Mouse (Mus musculus): ENCODE data around the gene Nfe2. TPM values are rescaled to one million over a fixed set of nuclear protein-coding genes. Genes with fewer than 3 reads are reported as not detected.

Gene Nfe2
- polyA plus RNA-seq, 1 experiment from 2014 or later: 0.69 TPM

DNA sequence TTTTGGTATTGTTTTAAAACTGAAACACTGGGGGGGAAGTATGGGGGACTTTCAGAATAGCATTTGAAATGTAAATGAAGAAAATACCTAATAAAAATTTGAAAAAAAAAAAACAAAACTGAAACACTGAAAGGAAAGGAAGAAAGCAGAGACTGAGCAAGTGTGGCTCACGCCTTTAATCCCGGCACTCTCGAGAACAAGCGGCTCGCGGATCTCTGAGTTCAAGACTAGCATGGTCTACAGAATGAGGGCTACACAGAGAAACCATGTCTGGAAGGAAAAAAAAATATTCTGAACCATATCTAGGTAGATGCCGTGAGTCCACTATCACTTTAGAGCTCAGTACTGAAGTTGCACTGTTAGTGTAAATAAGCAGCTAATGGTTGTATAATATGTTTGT, 20.9 kb downstream of the Nfe2 start:
- peaks cover 11% of the 10 kb centered on the region for H3K4me1 ChIP-seq (ENCODE audit: control insufficient read depth, insufficient read depth, low read depth, low read length)
- ATAC-seq: no peak
- no peaks in the 10 kb centered on the region for H3K27me3 ChIP-seq (replicated peaks; ENCODE audit: control insufficient read depth, insufficient read depth, low read length)
- no peak overlapping the region for H3K4me3 ChIP-seq (ENCODE audit: low read length)
- H3K4me2 ChIP-seq (ENCODE audit: low read length): no peak overlapping the region
- 94% methylated on average over 7 of the region's 7 CpGs for WGBS
- 0 out of 2 replicates have a peak, but pooled peaks cover 2% of the 10 kb centered on the region for H3K36me3 ChIP-seq (ENCODE audit: control insufficient read depth, insufficient read depth, low read length)
- no peaks in the 10 kb centered on the region for H3K9me3 ChIP-seq (ENCODE audit: control insufficient read depth, low read length)
- no peak overlapping the region for H3K9ac ChIP-seq (ENCODE audit: low read depth, low read length)
- H3K27ac ChIP-seq (ENCODE audit: low read depth, low read length): no peak overlapping the region

- no peak for ATAC-seq
- H3K9ac ChIP-seq (ENCODE audit: low read depth, low read length): no peak overlapping the region
- H3K27ac ChIP-seq (ENCODE audit: low read depth, low read length): no peak overlapping the region
- H3K4me2 ChIP-seq (ENCODE audit: low read length): no peak overlapping the region
- no peak overlapping the region for H3K4me3 ChIP-seq (ENCODE audit: low read length)
- H3K4me1 ChIP-seq (ENCODE audit: control insufficient read depth, insufficient read depth, low read depth, low read length): no peaks in the 10 kb centered on the region
- H3K27me3 ChIP-seq (replicated peaks; ENCODE audit: control insufficient read depth, insufficient read depth, low read length): no peaks in the 10 kb centered on the region
- no peaks in the 10 kb centered on the region for H3K9me3 ChIP-seq (ENCODE audit: control insufficient read depth, low read length)
- WGBS: 90% methylated on average over 2 of the region's 2 CpGs
- 0 out of 2 replicates have a peak, but pooled peaks cover 2% of the 10 kb centered on the region for H3K36me3 ChIP-seq (ENCODE audit: control insufficient read depth, insufficient read depth, low read length)
Observed at GRCm38 (mm10) chr15:103233119-103233518, 25.1 kb downstream of the Nfe2 start.

- WGBS: 65% methylated on average over 2 of the region's 2 CpGs
- no peaks in the 10 kb centered on the region for H3K27me3 ChIP-seq (replicated peaks; ENCODE audit: control insufficient read depth, insufficient read depth, low read length)
Observed at GRCm38 (mm10) chr15:103228904-103229303, 29.3 kb downstream of the Nfe2 start.

GRCm38 (mm10) chr15:103227572-103227971, 30.6 kb downstream of the Nfe2 start:
- no peak overlapping the region for H3K4me2 ChIP-seq (ENCODE audit: low read length)
- H3K36me3 ChIP-seq (ENCODE audit: control insufficient read depth, insufficient read depth, low read length): no peaks in the 10 kb centered on the region
- H3K9ac ChIP-seq (ENCODE audit: low read depth, low read length): no peak overlapping the region
- H3K4me1 ChIP-seq (ENCODE audit: control insufficient read depth, insufficient read depth, low read depth, low read length): no peaks in the 10 kb centered on the region
- no peak for ATAC-seq
- H3K9me3 ChIP-seq (ENCODE audit: control insufficient read depth, low read length): no peaks in the 10 kb centered on the region
- H3K4me3 ChIP-seq (ENCODE audit: low read length): no peak overlapping the region
- H3K27me3 ChIP-seq (replicated peaks; ENCODE audit: control insufficient read depth, insufficient read depth, low read length): no peaks in the 10 kb centered on the region
- WGBS: 76% methylated on average over 2 of the region's 2 CpGs
- H3K27ac ChIP-seq (ENCODE audit: low read depth, low read length): no peak overlapping the region

More at GRCm38 (mm10) chr15:103228904-103229303, 29.3 kb downstream of the Nfe2 start:
- H3K9ac ChIP-seq (ENCODE audit: low read depth, low read length): no peak overlapping the region
- H3K4me1 ChIP-seq (ENCODE audit: control insufficient read depth, insufficient read depth, low read depth, low read length): no peaks in the 10 kb centered on the region
- no peak overlapping the region for H3K4me3 ChIP-seq (ENCODE audit: low read length)
- ATAC-seq: no peak
- no peak overlapping the region for H3K4me2 ChIP-seq (ENCODE audit: low read length)
- no peaks in the 10 kb centered on the region for H3K9me3 ChIP-seq (ENCODE audit: control insufficient read depth, low read length)
- H3K36me3 ChIP-seq (ENCODE audit: control insufficient read depth, insufficient read depth, low read length): no peaks in the 10 kb centered on the region
- H3K27ac ChIP-seq (ENCODE audit: low read depth, low read length): no peak overlapping the region

DNA sequence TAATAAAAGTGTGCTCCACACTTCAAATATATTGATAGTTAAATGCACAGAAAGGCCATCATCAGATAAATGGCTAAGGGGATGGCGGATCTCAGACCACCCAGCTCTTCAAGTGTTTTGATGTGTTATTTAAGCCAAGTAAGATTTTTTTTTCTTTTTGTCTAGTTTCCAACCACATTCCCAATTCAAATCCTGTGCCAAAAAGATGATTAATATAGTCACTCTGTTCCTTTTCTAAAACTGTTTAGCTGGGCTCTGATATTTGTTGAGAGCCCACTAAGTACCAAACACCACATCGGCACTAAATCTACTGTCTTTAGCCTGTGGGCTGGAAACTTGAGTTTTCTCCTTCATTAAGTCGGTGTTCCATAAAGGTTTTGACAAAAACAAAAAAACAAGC, 31.2 kb downstream of the Nfe2 start:
- no peak overlapping the region for H3K9ac ChIP-seq (ENCODE audit: low read depth, low read length)
- no peak overlapping the region for H3K4me3 ChIP-seq (ENCODE audit: low read length)
- H3K9me3 ChIP-seq (ENCODE audit: control insufficient read depth, low read length): no peaks in the 10 kb centered on the region
- 66% methylated on average over 3 of the region's 3 CpGs for WGBS
- no peak overlapping the region for H3K27ac ChIP-seq (ENCODE audit: low read depth, low read length)
- no peaks in the 10 kb centered on the region for H3K36me3 ChIP-seq (ENCODE audit: control insufficient read depth, insufficient read depth, low read length)
- no peaks in the 10 kb centered on the region for H3K27me3 ChIP-seq (replicated peaks; ENCODE audit: control insufficient read depth, insufficient read depth, low read length)
- H3K4me1 ChIP-seq (ENCODE audit: control insufficient read depth, insufficient read depth, low read depth, low read length): no peaks in the 10 kb centered on the region
- no peak overlapping the region for H3K4me2 ChIP-seq (ENCODE audit: low read length)
- ATAC-seq: no peak

DNA sequence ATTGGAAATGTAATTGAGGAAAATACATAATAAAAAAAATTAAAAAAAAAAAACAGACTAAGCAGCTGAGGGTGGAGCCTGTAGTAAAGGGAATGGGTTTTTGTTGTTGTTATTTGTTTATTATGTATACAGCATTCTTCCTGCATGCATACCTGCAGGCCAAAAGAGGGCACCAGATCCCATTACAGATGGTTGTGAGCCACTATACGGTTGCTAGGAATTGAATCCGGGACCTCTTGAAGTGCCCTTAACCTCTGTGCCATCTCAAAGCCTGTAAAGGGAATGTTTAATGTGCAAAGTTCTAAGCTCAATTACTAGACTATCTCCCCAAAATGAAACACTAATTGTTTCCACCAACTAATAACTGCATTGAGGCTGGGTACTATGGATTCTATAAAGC, 34.0 kb downstream of the Nfe2 start:
- H3K4me1 ChIP-seq (ENCODE audit: control insufficient read depth, insufficient read depth, low read depth, low read length): no peaks in the 10 kb centered on the region
- no peak overlapping the region for H3K9ac ChIP-seq (ENCODE audit: low read depth, low read length)
- H3K4me2 ChIP-seq (ENCODE audit: low read length): no peak overlapping the region
- 82% methylated on average over 2 of the region's 2 CpGs for WGBS
- no peak for ATAC-seq
- H3K9me3 ChIP-seq (ENCODE audit: control insufficient read depth, low read length): no peaks in the 10 kb centered on the region
- no peaks in the 10 kb centered on the region for H3K36me3 ChIP-seq (ENCODE audit: control insufficient read depth, insufficient read depth, low read length)
- H3K4me3 ChIP-seq (ENCODE audit: low read length): no peak overlapping the region
- no peaks in the 10 kb centered on the region for H3K27me3 ChIP-seq (replicated peaks; ENCODE audit: control insufficient read depth, insufficient read depth, low read length)
- H3K27ac ChIP-seq (ENCODE audit: low read depth, low read length): no peak overlapping the region

- Histone ChIP-seq H3K36me3 (ENCODE audit: control insufficient read depth, insufficient read depth, low read length) (no peaks in the 10 kb centered on the region), H3K4me3 (ENCODE audit: low read length) (no peak overlapping the region), H3K4me1 (ENCODE audit: control insufficient read depth, insufficient read depth, low read depth, low read length) (peaks cover 3% of the 10 kb centered on the region; the same call in 1 of the 2 replicates), H3K9me3 (ENCODE audit: control insufficient read depth, low read length) (no peaks in the 10 kb centered on the region), H3K27ac (ENCODE audit: low read depth, low read length) (0 out of 2 replicates have a peak overlapping the region, but pooled peaks have one; percentile 29), H3K4me2 (ENCODE audit: low read length) (no peak overlapping the region), H3K27me3 (replicated peaks; ENCODE audit: control insufficient read depth, insufficient read depth, low read length) (no peaks in the 10 kb centered on the region), H3K9ac (ENCODE audit: low read depth, low read length) (no peak overlapping the region)
- 78% methylated on average over 1 of the region's 1 CpGs for WGBS
- no peak for ATAC-seq
Observed at GRCm38 (mm10) chr15:103221386-103221785, 36.8 kb downstream of the Nfe2 start.

DNA sequence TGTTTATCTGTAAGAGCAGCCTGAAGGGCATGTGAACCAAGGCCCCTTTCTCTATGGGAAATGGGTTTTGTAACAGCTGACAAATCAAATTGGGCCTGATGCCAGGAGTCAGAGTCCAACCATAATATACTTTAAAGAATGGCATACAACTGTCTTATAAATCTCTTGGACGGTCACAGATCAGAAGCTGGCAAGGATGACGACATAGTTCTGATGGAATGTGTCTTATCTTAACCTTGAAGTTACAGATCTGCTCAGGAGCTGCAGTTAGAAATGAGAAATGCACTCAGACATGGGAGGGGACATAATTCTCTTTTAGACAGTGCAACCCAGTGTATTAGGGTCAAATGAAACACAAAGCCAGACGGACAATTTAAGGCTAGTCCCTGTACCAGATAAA, 37.4 kb downstream of the Nfe2 start:
- Histone ChIP-seq H3K9me3 (ENCODE audit: control insufficient read depth, low read length) (no peaks in the 10 kb centered on the region), H3K4me1 (ENCODE audit: control insufficient read depth, insufficient read depth, low read depth, low read length) (peaks cover 8% of the 10 kb centered on the region), H3K27me3 (replicated peaks; ENCODE audit: control insufficient read depth, insufficient read depth, low read length) (no peaks in the 10 kb centered on the region), H3K27ac (ENCODE audit: low read depth, low read length) (0 out of 2 replicates have a peak overlapping the region, but pooled peaks have one; percentile 29), H3K36me3 (ENCODE audit: control insufficient read depth, insufficient read depth, low read length) (no peaks in the 10 kb centered on the region), H3K4me2 (ENCODE audit: low read length) (no peak overlapping the region), H3K4me3 (ENCODE audit: low read length) (no peak overlapping the region), H3K9ac (ENCODE audit: low read depth, low read length) (no peak overlapping the region)
- no peak for ATAC-seq
- 48% methylated on average over 3 of the region's 3 CpGs for WGBS

- ATAC-seq: no peak
- Histone ChIP-seq H3K9me3 (ENCODE audit: control insufficient read depth, low read length) (no peaks in the 10 kb centered on the region), H3K4me1 (ENCODE audit: control insufficient read depth, insufficient read depth, low read depth, low read length) (peaks cover 21% of the 10 kb centered on the region), H3K27ac (ENCODE audit: low read depth, low read length) (peak overlapping the region; percentile 88), H3K27me3 (replicated peaks; ENCODE audit: control insufficient read depth, insufficient read depth, low read length) (no peaks in the 10 kb centered on the region), H3K36me3 (ENCODE audit: control insufficient read depth, insufficient read depth, low read length) (peaks cover 8% of the 10 kb centered on the region; the same call in 1 of the 2 replicates), H3K4me3 (ENCODE audit: low read length) (no peak overlapping the region), H3K4me2 (ENCODE audit: low read length) (peak overlapping the region; percentile 72), H3K9ac (ENCODE audit: low read depth, low read length) (no peak overlapping the region)
- WGBS: 22% methylated on average over 2 of the region's 2 CpGs
Observed at GRCm38 (mm10) chr15:103216052-103216451, 42.2 kb downstream of the Nfe2 start.

All from hindbrain, embryonic 16.5 days (tissue).